Mouse (Mus musculus): ENCODE results near the gene Tnfrsf13c. TPM values are rescaled to one million over a fixed set of nuclear protein-coding genes. Genes with fewer than 3 reads are reported as not detected.

Tnfrsf13c gene
- total RNA-seq, 2 experiments from 2014 or later: 0.47 to 0.76 TPM

DNA sequence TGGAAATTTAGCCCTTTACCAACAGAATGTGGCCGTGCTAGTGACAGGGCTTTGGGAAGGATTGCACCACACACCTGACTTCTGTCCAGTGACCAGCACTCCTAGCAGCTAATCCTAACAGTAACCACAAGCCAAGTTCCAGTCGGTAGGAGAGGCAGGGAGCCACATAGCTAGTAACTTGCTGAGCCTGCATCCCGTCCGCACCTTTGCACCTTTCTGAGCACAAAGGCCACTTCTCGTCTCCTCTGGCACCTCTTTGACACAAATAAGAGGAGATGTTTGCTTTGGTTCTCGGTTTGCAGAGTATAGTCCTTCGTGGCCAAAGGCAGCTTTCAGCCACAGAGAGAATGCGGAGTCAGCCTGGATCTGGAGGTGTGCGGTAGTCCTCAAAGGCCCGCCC, 39.5 kb downstream of the Tnfrsf13c start:
- no peak for DNase-seq (ENCODE audit: low spot score in 2 of 2)

DNA sequence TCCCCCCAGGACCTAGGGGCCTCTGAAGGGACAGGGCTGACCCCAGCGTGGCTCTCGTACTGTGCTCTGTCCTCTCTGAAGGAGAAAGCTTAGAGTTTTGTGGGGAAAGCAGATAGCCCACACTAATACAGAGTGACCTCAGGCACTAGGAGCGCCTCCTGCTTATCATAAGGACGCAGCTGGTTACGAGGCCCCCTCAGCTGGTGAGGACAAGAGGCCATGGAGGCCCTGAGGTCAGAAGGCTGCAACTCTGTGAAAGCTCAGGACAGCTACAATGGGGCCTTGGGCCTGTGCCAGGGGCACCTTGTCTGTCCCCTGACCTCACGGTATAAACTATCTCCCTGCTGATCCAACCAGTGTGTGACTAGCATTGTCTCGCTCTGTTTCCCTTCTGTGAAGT, 40.0 kb downstream of the Tnfrsf13c start:
- DNase-seq (ENCODE audit: low spot score in 2 of 2): no peak

DNA sequence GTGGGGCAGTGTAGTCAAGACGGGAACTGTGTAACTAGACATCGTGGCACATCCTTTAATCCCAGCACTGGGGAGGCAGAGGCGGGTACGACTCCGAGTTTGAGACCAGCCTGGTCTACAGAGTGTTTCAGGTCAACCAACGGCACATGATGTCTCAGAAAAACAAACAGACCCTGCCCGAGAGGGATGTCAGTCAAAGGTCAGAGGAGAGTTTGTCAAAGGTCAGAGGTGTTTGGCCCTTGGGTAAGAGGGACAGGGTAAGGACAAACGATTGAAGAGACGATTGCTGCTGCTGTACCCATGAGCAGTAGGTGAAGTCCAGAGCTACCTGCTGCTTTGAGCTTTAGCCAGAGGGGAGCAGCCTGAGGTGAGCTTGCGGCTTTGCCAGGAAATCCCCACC, 40.6 kb downstream of the Tnfrsf13c start:
- DNase-seq (ENCODE audit: low spot score in 2 of 2): no peak

DNA sequence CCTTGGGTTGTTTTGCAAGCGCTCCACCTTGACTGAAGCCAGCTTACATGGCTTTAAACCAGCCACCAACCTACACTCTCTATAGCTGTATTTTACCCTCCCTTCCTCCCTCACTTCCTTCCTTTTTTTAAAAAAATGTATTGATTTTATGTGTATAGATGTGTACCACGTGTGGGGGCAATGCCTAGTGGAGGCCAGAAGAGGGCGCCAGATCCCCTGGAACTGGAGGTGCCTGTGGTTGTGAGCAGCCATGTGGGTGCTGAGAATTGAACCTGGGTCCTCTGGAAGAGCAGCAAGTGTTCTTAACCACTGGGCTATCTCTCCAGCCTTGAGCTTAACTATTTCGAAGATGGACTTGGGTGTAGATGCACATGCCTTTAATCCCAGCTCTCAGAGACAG, 41.9 kb downstream of the Tnfrsf13c start:
- DNase-seq (ENCODE audit: low spot score in 2 of 2): no peak

DNA sequence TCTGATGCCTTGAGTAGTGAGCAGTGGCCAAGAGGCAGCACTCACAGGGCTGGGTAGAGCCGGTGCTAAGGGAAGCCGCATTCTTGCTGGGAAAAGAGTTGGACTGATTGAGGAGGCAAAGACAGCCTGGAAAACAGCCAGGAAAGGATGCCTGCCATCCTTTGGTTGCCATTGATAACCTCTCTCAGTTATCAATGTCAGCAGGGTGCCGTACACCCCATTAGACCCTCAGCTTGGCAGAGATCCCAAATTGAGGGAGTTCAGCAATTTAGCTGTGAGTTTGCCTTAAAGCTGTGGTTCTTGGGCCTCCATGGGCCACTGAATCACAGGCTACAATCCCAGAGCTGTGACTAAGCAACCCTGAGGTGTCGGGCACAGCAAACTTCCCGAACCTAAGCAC, 43.0 kb downstream of the Tnfrsf13c start:
- DNase-seq (ENCODE audit: low spot score in 2 of 2): no peak

- no peak for DNase-seq (ENCODE audit: low spot score in 2 of 2)
Observed at GRCm38 (mm10) chr15:82177743-82178290, 46.4 kb downstream of the Tnfrsf13c start.

DNA sequence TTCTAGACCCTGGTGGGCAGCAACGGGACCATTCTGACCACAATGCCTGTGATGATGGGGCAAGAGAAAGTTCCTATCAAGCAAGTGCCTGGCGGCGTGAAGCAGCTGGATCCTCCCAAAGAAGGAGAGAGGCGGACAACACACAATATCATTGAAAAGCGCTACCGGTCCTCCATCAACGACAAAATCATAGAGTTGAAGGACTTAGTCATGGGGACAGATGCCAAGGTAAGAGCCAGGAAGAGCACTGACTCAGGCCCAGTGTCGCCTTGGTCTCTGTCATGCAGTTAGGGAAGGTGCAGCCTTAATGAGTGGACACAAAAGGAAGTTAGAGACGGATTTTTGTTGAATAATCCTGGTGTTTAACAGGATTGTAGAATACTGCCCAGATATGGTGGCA, 49.1 kb downstream of the Tnfrsf13c start:
- DNase-seq (ENCODE audit: low spot score in 2 of 2): no peak

- no peak for DNase-seq (ENCODE audit: low spot score in 2 of 2)
Observed at GRCm38 (mm10) chr15:82172648-82173047, 51.5 kb downstream of the Tnfrsf13c start.

Small RNAs within 50 kb of the gene (microRNA-seq; reads per million reads assigned to microRNA genes)
- 12.8 to 17.6 reads per million in 2 experiments for gene Mir33

Other genes with a start within 250 kb of the Tnfrsf13c start
- not detected for gene 1700029P11Rik, start 243.8 kb downstream of the Tnfrsf13c start, total RNA-seq (2021)
- gene Xrcc6, start 236.5 kb downstream of the Tnfrsf13c start, total RNA-seq (2021): 10 to 100 TPM; 26.3 to 27.1 TPM
- 100 to 1,000 TPM in 1 of 2 experiments, 10 to 100 TPM in 1; 96.5 to 108 TPM for gene Desi1, start 190.5 kb downstream of the Tnfrsf13c start, total RNA-seq (2021)
- gene Snu13, start 176.8 kb downstream of the Tnfrsf13c start, total RNA-seq (2021): 100 to 1,000 TPM; 117 TPM
- gene 4930407I10Rik, start 165.2 kb downstream of the Tnfrsf13c start, total RNA-seq (2021): not detected
- under 1 TPM; 0.25 to 0.50 TPM for gene Mei1, start 154.4 kb downstream of the Tnfrsf13c start, total RNA-seq (2021)
- 10 to 100 TPM; 12.4 to 12.9 TPM for gene Ccdc134, start 96.4 kb downstream of the Tnfrsf13c start, total RNA-seq (2021)
- 100 to 1,000 TPM; 175 to 189 TPM for gene Srebf2, start 77.2 kb downstream of the Tnfrsf13c start, total RNA-seq (2021)
- 1 to 10 TPM; 1.4 to 1.9 TPM for gene Shisa8, start 11.6 kb downstream of the Tnfrsf13c start, total RNA-seq (2021)
- 1 to 10 TPM; 2.5 to 3.1 TPM for gene Cenpm, start 20.4 kb upstream of the Tnfrsf13c start, total RNA-seq (2021)
- 100 to 1,000 TPM; 100 to 113 TPM for gene 1500009C09Rik, start 28.0 kb upstream of the Tnfrsf13c start, total RNA-seq (2021)
- 100 to 1,000 TPM; 609 to 650 TPM for gene Sept3, start 50.5 kb upstream of the Tnfrsf13c start, total RNA-seq (2021)
- gene Wbp2nl, start 74.6 kb upstream of the Tnfrsf13c start, total RNA-seq (2021): not detected
- gene Naga, start 114.6 kb upstream of the Tnfrsf13c start, total RNA-seq (2021): 10 to 100 TPM; 33.5 to 40.5 TPM
- under 1 TPM; 0.25 to 0.52 TPM for gene Pheta2, start 114.6 kb upstream of the Tnfrsf13c start, total RNA-seq (2021)
- 100 to 1,000 TPM; 149 to 152 TPM for gene Smdt1, start 114.6 kb upstream of the Tnfrsf13c start, total RNA-seq (2021)
- 100 to 1,000 TPM; 206 to 215 TPM for gene Ndufa6, start 130.0 kb upstream of the Tnfrsf13c start, total RNA-seq (2021)
- 10 to 100 TPM; 57.5 to 64.1 TPM for gene Cyp2d22, start 155.9 kb upstream of the Tnfrsf13c start, total RNA-seq (2021)
- under 1 TPM in 1 of 2 experiments, not detected in 1; 0.41 TPM for gene Cyp2d11, start 169.7 kb upstream of the Tnfrsf13c start, total RNA-seq (2021)
- under 1 TPM in 1 of 2 experiments, not detected in 1; 0.81 TPM for gene Cyp2d10, start 182.8 kb upstream of the Tnfrsf13c start, total RNA-seq (2021)
- gene Cyp2d9, start 209.1 kb upstream of the Tnfrsf13c start, total RNA-seq (2021): not detected